Mouse (Mus musculus): Measurements from ENCODE around the gene Ifitm3.
A peak's percentile ranks its signal among the peaks of the same experiment; 100 is the strongest.

Ifitm3 gene

GRCm38 (mm10) chr7:141010593-141010992 lies at the start of gene Ifitm3:
Ifitm3 (minus strand) TSS chr7:141010770.
- DNase-seq (ENCODE audit: low read depth, low spot score), result peak; percentile 86

- DNase-seq (ENCODE audit: low read depth, low spot score), result no peak
Measured at GRCm38 (mm10) chr7:141059929-141060328, 49.4 kb upstream of the Ifitm3 start.

- no peak for DNase-seq (ENCODE audit: low read depth, low spot score)
Measured at GRCm38 (mm10) chr7:141058601-141059341, 48.2 kb upstream of the Ifitm3 start.

- DNase-seq (ENCODE audit: low read depth, low spot score), result no peak
Measured at GRCm38 (mm10) chr7:141057541-141057940, 47.0 kb upstream of the Ifitm3 start.

- peak; percentile 83 for DNase-seq (ENCODE audit: low read depth, low spot score)
Measured at GRCm38 (mm10) chr7:141056976-141057375, 46.4 kb upstream of the Ifitm3 start.

GRCm38 (mm10) chr7:141055785-141056184 lies 45.2 kb upstream of the Ifitm3 start:
- peak; percentile 64 for DNase-seq (ENCODE audit: low read depth, low spot score)

- DNase-seq (ENCODE audit: low read depth, low spot score), result no peak
Measured at GRCm38 (mm10) chr7:141052421-141052820, 41.9 kb upstream of the Ifitm3 start.

- no peak for DNase-seq (ENCODE audit: low read depth, low spot score)
Measured at GRCm38 (mm10) chr7:141052016-141052415, 41.4 kb upstream of the Ifitm3 start.

GRCm38 (mm10) chr7:141051060-141051685 lies 40.6 kb upstream of the Ifitm3 start:
- DNase-seq (ENCODE audit: low read depth, low spot score), result peak; percentile 98

GRCm38 (mm10) chr7:141049326-141049725 lies 38.8 kb upstream of the Ifitm3 start:
- no peak for DNase-seq (ENCODE audit: low read depth, low spot score)

GRCm38 (mm10) chr7:141048226-141049218 lies 38.0 kb upstream of the Ifitm3 start:
- DNase-seq (ENCODE audit: low read depth, low spot score), result peak; percentile 96

GRCm38 (mm10) chr7:141047581-141048225 lies 37.1 kb upstream of the Ifitm3 start:
- peak; percentile 98 for DNase-seq (ENCODE audit: low read depth, low spot score)

GRCm38 (mm10) chr7:141046931-141047580 lies 36.5 kb upstream of the Ifitm3 start:
- no peak for DNase-seq (ENCODE audit: low read depth, low spot score)

GRCm38 (mm10) chr7:141042539-141042938 lies 32.0 kb upstream of the Ifitm3 start:
- DNase-seq (ENCODE audit: low read depth, low spot score), result no peak

GRCm38 (mm10) chr7:141041661-141042060 lies 31.1 kb upstream of the Ifitm3 start:
- no peak for DNase-seq (ENCODE audit: low read depth, low spot score)

GRCm38 (mm10) chr7:141040867-141041606 lies 30.5 kb upstream of the Ifitm3 start:
- no peak for DNase-seq (ENCODE audit: low read depth, low spot score)

- DNase-seq (ENCODE audit: low read depth, low spot score), result no peak
Measured at GRCm38 (mm10) chr7:141039386-141040107, 29.0 kb upstream of the Ifitm3 start.

- no peak for DNase-seq (ENCODE audit: low read depth, low spot score)
Measured at GRCm38 (mm10) chr7:141038090-141039032, 27.8 kb upstream of the Ifitm3 start.
